Mouse (Mus musculus) kidney, adult 2 months (tissue): ENCODE measurements around the gene Prkg2.

Experiments used
- CTCF ChIP-seq: fragments of 200-500 bp; conservative IDR thresholded peaks from 2 replicates; pipeline ENCODE4 v1.5.1; 2011; ENCODE audit warnings: low read depth, mild to moderate bottlenecking, control low read depth, low read length, moderate library complexity, mixed read lengths; ENCODE audit not compliant: insufficient read depth, insufficient read length
- POLR2A ChIP-seq: fragments of 200-500 bp; IDR thresholded peaks from one replicate; pipeline ENCODE4 v1.6.1; 2011; ENCODE audit warnings: low read depth, low read length, control low read depth

DNA sequence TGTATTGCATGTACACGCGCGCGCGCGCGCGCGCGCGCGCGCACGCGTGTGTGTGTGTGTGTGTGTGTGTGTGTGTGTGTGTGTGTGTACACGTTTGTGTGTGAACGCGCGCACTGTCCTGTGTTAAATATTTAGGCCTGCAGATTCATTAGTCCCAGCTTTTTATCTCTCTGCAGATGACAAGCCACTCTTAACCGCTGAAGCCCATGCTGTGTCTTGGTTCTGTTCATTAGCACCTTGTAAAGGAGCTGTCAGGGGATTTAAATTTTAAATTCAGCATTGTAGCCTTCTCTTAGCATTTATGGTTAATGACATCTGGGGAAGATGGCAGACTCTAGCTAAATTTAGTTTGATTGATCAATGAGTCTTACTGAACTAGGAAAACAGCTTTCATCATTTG is 90.5 kb downstream of the Prkg2 start:
- TF ChIP-seq CTCF, result no peak
- TF ChIP-seq POLR2A, result no peak
